Mouse (Mus musculus) ES-E14 (cell line): ENCODE measurements around the gene Grasp. TPM values are rescaled to one million over a fixed set of nuclear protein-coding genes. Genes with fewer than 3 reads are reported as not detected.

Experiments used
- DNase-seq: peaks from one replicate; pipeline ENCODE4 v3.0.0-alpha.2; 2013; ENCODE audit warnings: low read depth, low spot score
- H3K27ac ChIP-seq: 2 replicates; pipeline ENCODE4 v1.5.1; 2012; ENCODE audit warnings: low read depth, mild to moderate bottlenecking, low read length, moderate library complexity, mixed read lengths; ENCODE audit not compliant: poor library complexity, insufficient read depth, severe bottlenecking
- H3K36me3 ChIP-seq: 2 replicates; pipeline ENCODE4 v1.6.1; 2012; ENCODE audit warnings: mild to moderate bottlenecking, low read length, moderate library complexity, mixed read lengths; ENCODE audit not compliant: control insufficient read depth, poor library complexity, insufficient read depth, severe bottlenecking
- H3K4me1 ChIP-seq, 2 experiments: fragments of 150-350 bp in 1 of 2; sonication (generic) in 1 of 2; 2 replicates each; pipeline ENCODE4 v1.6.1; 2012; ENCODE audit warnings: low read length in 2 of 2, mild to moderate bottlenecking in 1 of 2, mixed read lengths in 1 of 2; ENCODE audit not compliant: control insufficient read depth in 2 of 2, insufficient read depth in 2 of 2, poor library complexity in 1 of 2
- H3K4me3 ChIP-seq, 2 experiments: fragments of 150-350 bp in 1 of 2; sonication (generic) in 1 of 2; 2 replicates each; pipeline ENCODE4 v1.5.1; 2012; ENCODE audit warnings: low read length in 2 of 2, low read depth in 1 of 2, mild to moderate bottlenecking in 1 of 2, mixed read lengths in 1 of 2; ENCODE audit not compliant: insufficient read depth in 1 of 2, poor library complexity in 1 of 2, severe bottlenecking in 1 of 2
- H3K9ac ChIP-seq: 2 replicates; pipeline ENCODE4 v1.6.1; 2012; ENCODE audit warnings: low read depth, mild to moderate bottlenecking, low read length, mixed read lengths; ENCODE audit not compliant: poor library complexity, insufficient read depth, severe bottlenecking
- H3K9me3 ChIP-seq: fragments of 150-350 bp; sonication (generic); 2 replicates; pipeline ENCODE4 v1.6.1; 2012; ENCODE audit warnings: low read depth, mild to moderate bottlenecking, low read length; ENCODE audit not compliant: control insufficient read depth, insufficient read depth
- CHD2 ChIP-seq: IDR thresholded peaks from 2 replicates; pipeline ENCODE4 v1.6.1; 2014; ENCODE audit warnings: mild to moderate bottlenecking, low read depth, low read length, inconsistent platforms
- HCFC1 ChIP-seq: IDR thresholded peaks from 2 replicates; pipeline ENCODE4 v1.6.1; 2012; ENCODE audit warnings: low read length, inconsistent platforms, borderline replicate concordance; ENCODE audit not compliant: insufficient read depth
- MAFK ChIP-seq: IDR thresholded peaks from 2 replicates; pipeline ENCODE4 v1.6.1; 2014; ENCODE audit warnings: mild to moderate bottlenecking, low read depth, low read length, inconsistent platforms; ENCODE audit not compliant: insufficient read depth
- ZC3H11A ChIP-seq: IDR thresholded peaks from 2 replicates; pipeline ENCODE4 v1.6.1; 2012; ENCODE audit warnings: low read depth, mild to moderate bottlenecking, inconsistent platforms, low read length, borderline replicate concordance
- ZNF384 ChIP-seq: IDR thresholded peaks from 2 replicates; pipeline ENCODE4 v1.6.1; 2012; ENCODE audit warnings: low read depth, low read length, inconsistent platforms
- in situ Hi-C, 2 experiments: fragments of 600-800 bp; cut with MboI; formaldehyde crosslinking; loops; one replicate each; pipeline ENCODE4 v1.15.1; 2025; ENCODE audit warnings: low sequenced_read_pairs in 2 of 2, inconsistent platforms in 1 of 2; ENCODE audit not compliant: unreplicated experiment in 2 of 2
- total RNA-seq: library from RNA; depleted of rRNA; stranded (reverse); fragments of 300-350 nt; gene quantifications from 2 replicates; pipeline ENCODE4 v1.2.3, GENCODE M21; 2012

Gene Grasp
- total RNA-seq, 1 experiment, result 12.9 TPM

GRCm38 (mm10) chr15:101212435-101212834 is 11.6 kb upstream of the Grasp start:
- Histone ChIP-seq H3K9me3 (no peaks in the 10 kb centered on the region), H3K27ac (no peak overlapping the region), H3K4me3 (no peak overlapping the region), H3K4me1 (no peaks in the 10 kb centered on the region), H3K36me3 (peaks cover 18% of the 10 kb centered on the region; the same call in 1 of the 2 replicates), H3K9ac (no peak overlapping the region)
- in situ Hi-C loops, result no loop called here
- DNase-seq, result no peak
- TF ChIP-seq HCFC1 (no peak), MAFK (no peak)

GRCm38 (mm10) chr15:101215136-101215535 is 8.9 kb upstream of the Grasp start:
- no peaks in the 10 kb centered on the region for H3K9me3 ChIP-seq
- no peak for DNase-seq
- in situ Hi-C loops, result no loop called here
- no peak overlapping the region for H3K9ac ChIP-seq
- TF ChIP-seq ZC3H11A (no peak), ZNF384 (no peak), MAFK (no peak), CHD2 (no peak), HCFC1 (no peak)
- H3K36me3 ChIP-seq, result peaks cover 13% of the 10 kb centered on the region; the same call in 1 of the 2 replicates
- no peak overlapping the region for H3K4me3 ChIP-seq
- no peak overlapping the region for H3K27ac ChIP-seq
- peaks cover 0 to 2% of the 10 kb centered on the region in 2 experiments; a peak in 1 of 4 replicates for H3K4me1 ChIP-seq

GRCm38 (mm10) chr15:101216036-101216435 is 8.0 kb upstream of the Grasp start:
- Histone ChIP-seq H3K27ac (no peak overlapping the region), H3K9me3 (no peaks in the 10 kb centered on the region), H3K9ac (no peak overlapping the region), H3K4me1 (peaks cover 0 to 5% of the 10 kb centered on the region in 2 experiments; a peak in 2 of 4 replicates), H3K4me3 (no peak overlapping the region), H3K36me3 (peaks cover 7% of the 10 kb centered on the region; the same call in 1 of the 2 replicates)
- DNase-seq, result no peak
- in situ Hi-C loops, result no loop called here
- TF ChIP-seq MAFK, result no peak
- no peak for TF ChIP-seq CHD2
- TF ChIP-seq ZNF384, result no peak
- TF ChIP-seq HCFC1, result no peak
- TF ChIP-seq ZC3H11A, result no peak

GRCm38 (mm10) chr15:101220905-101221297 is 3.1 kb upstream of the Grasp start:
- H3K27ac ChIP-seq, result no peak overlapping the region
- peak overlapping the region; percentile 17; the same call in 1 of the 2 replicates for H3K9ac ChIP-seq
- no peak overlapping the region for H3K4me3 ChIP-seq
- no peaks in the 10 kb centered on the region for H3K36me3 ChIP-seq
- peaks cover 3 to 15% of the 10 kb centered on the region in 2 experiments; a peak in 3 of 4 replicates for H3K4me1 ChIP-seq
- H3K9me3 ChIP-seq, result no peaks in the 10 kb centered on the region
- TF ChIP-seq CHD2 (no peak), HCFC1 (no peak), ZNF384 (no peak), ZC3H11A (no peak), MAFK (no peak)
- no peak for DNase-seq
- in situ Hi-C loops, result no loop called here
